Mouse (Mus musculus) neural tube, embryonic 15.5 days (tissue): ENCODE data around the gene Gm20388. TPM values are rescaled to one million over a fixed set of nuclear protein-coding genes. Genes with fewer than 3 reads are reported as not detected.
A peak's percentile ranks its signal among the peaks of the same experiment; 100 is the strongest.

Source experiments
- ATAC-seq: fragments of 200-750 bp; cut with Nextera tagmentation; 2 replicates; pipeline ENCODE4 v1.8.0; 2017; ENCODE audit warnings: mild to moderate bottlenecking, moderate TSS enrichment, moderate library complexity; ENCODE audit not compliant: low FRiP score
- H3K27ac ChIP-seq: fragments of 300-500 bp; sonication (generic); replicated peaks from 2 replicates; pipeline ENCODE4 v1.5.1; 2015; ENCODE audit warnings: mild to moderate bottlenecking, inconsistent platforms
- H3K27me3 ChIP-seq: fragments of 300-500 bp; sonication (generic); replicated peaks from 2 replicates; pipeline ENCODE4 v1.6.1; 2015; ENCODE audit warnings: inconsistent platforms
- H3K36me3 ChIP-seq: fragments of 300-500 bp; sonication (generic); 2 replicates; pipeline ENCODE4 v1.6.1; 2015; ENCODE audit warnings: inconsistent platforms
- H3K4me1 ChIP-seq: fragments of 300-500 bp; sonication (generic); 2 replicates; pipeline ENCODE4 v1.6.1; 2015; ENCODE audit warnings: inconsistent platforms
- H3K4me2 ChIP-seq: fragments of 300-500 bp; sonication (generic); 2 replicates; pipeline ENCODE4 v1.6.1; 2015; ENCODE audit warnings: inconsistent platforms, mild to moderate bottlenecking, moderate library complexity
- H3K4me3 ChIP-seq: fragments of 300-500 bp; sonication (generic); replicated peaks from 2 replicates; pipeline ENCODE4 v1.5.1; 2015; ENCODE audit warnings: mild to moderate bottlenecking, inconsistent platforms
- H3K9ac ChIP-seq: fragments of 300-500 bp; sonication (generic); replicated peaks from 2 replicates; pipeline ENCODE4 v1.6.1; 2015; ENCODE audit warnings: mild to moderate bottlenecking, inconsistent platforms
- H3K9me3 ChIP-seq: fragments of 300-500 bp; sonication (generic); replicated peaks from 2 replicates; pipeline ENCODE4 v1.6.1; 2016; ENCODE audit warnings: inconsistent platforms
- WGBS: fragments of 180-500 bp; shearing (Covaris S2); methylation state at CpG from one replicate; pipeline ENCODE4 v1.1.7; 2015; ENCODE audit warnings: mixed read lengths; 5-methylcytosine and 5-hydroxymethylcytosine counted together
- polyA plus RNA-seq: library from polyadenylated mRNA; unstranded; fragments of >200 nt; fragmentation: Nextera tagmentation; extraction: Ambion mirVana; gene quantifications from 2 replicates; pipeline ENCODE4 v1.2.1, GENCODE M21; 2015

Gene Gm20388
- polyA plus RNA-seq, 1 experiment from 2014 or later = not detected

GRCm38 (mm10) chr8:123036956-123037355 lies 3126.3 kb downstream of the Gm20388 start:
- Histone ChIP-seq H3K4me2 (no peak overlapping the region), H3K4me1 (peaks cover 56% of the 10 kb centered on the region), H3K4me3 (no peak overlapping the region), H3K27me3 (no peaks in the 10 kb centered on the region), H3K9me3 (no peaks in the 10 kb centered on the region), H3K9ac (no peak overlapping the region), H3K27ac (no peak overlapping the region), H3K36me3 (no peaks in the 10 kb centered on the region)
- no peak for ATAC-seq
- 64% methylated on average over 3 of the region's 3 CpGs for WGBS

GRCm38 (mm10) chr8:123037487-123037886 lies 3126.8 kb downstream of the Gm20388 start:
- WGBS = 85% methylated on average over 11 of the region's 11 CpGs
- H3K4me3 ChIP-seq = no peak overlapping the region

GRCm38 (mm10) chr8:123038351-123038750 lies 3127.7 kb downstream of the Gm20388 start:
- Histone ChIP-seq H3K4me3 (no peak overlapping the region), H3K9me3 (no peaks in the 10 kb centered on the region), H3K27me3 (no peaks in the 10 kb centered on the region), H3K4me1 (peaks cover 52% of the 10 kb centered on the region), H3K4me2 (no peak overlapping the region), H3K9ac (no peak overlapping the region), H3K27ac (no peak overlapping the region), H3K36me3 (no peaks in the 10 kb centered on the region)
- no peak for ATAC-seq
- WGBS = 63% methylated on average over 2 of the region's 2 CpGs

More at GRCm38 (mm10) chr8:123037487-123037886, 3126.8 kb downstream of the Gm20388 start:
- Histone ChIP-seq H3K4me1 (peaks cover 52% of the 10 kb centered on the region), H3K4me2 (no peak overlapping the region), H3K36me3 (no peaks in the 10 kb centered on the region), H3K9me3 (no peaks in the 10 kb centered on the region), H3K27me3 (no peaks in the 10 kb centered on the region), H3K27ac (no peak overlapping the region), H3K9ac (no peak overlapping the region)
- ATAC-seq = no peak

GRCm38 (mm10) chr8:123039376-123040109 lies 3128.9 kb downstream of the Gm20388 start:
- H3K9ac ChIP-seq = peak overlapping the region; percentile 33; the same call in 1 of the 2 replicates
- peak overlapping the region; percentile 51 for H3K27ac ChIP-seq
- no peaks in the 10 kb centered on the region for H3K9me3 ChIP-seq
- H3K4me3 ChIP-seq = peak overlapping the region; percentile 99; the same call in 1 of the 2 replicates
- no peaks in the 10 kb centered on the region for H3K27me3 ChIP-seq
- peaks cover 51% of the 10 kb centered on the region for H3K4me1 ChIP-seq
- no peak for ATAC-seq
- WGBS = 23% methylated on average over 11 of the region's 11 CpGs
- no peaks in the 10 kb centered on the region for H3K36me3 ChIP-seq
- peak overlapping the region; percentile 79 for H3K4me2 ChIP-seq

GRCm38 (mm10) chr8:123040110-123040650 lies 3129.5 kb downstream of the Gm20388 start:
- Histone ChIP-seq H3K27ac (peak overlapping the region; percentile 51; the same call in 1 of the 2 replicates), H3K36me3 (no peaks in the 10 kb centered on the region), H3K4me2 (peak overlapping the region; percentile 79), H3K4me1 (peaks cover 50% of the 10 kb centered on the region), H3K9ac (no peak overlapping the region), H3K9me3 (no peaks in the 10 kb centered on the region), H3K4me3 (peak overlapping the region; percentile 99), H3K27me3 (no peaks in the 10 kb centered on the region)
- WGBS = 3% methylated on average over 4 of the region's 4 CpGs
- ATAC-seq = no peak

GRCm38 (mm10) chr8:123041008-123041773 lies 3130.6 kb downstream of the Gm20388 start:
- Histone ChIP-seq H3K4me3 (peak overlapping the region; percentile 99), H3K4me2 (peak overlapping the region; percentile 79), H3K9ac (peak overlapping the region; percentile 99), H3K36me3 (no peaks in the 10 kb centered on the region), H3K27me3 (no peaks in the 10 kb centered on the region), H3K4me1 (peaks cover 47% of the 10 kb centered on the region), H3K9me3 (no peaks in the 10 kb centered on the region), H3K27ac (peak overlapping the region; percentile 93)
- WGBS = under 1% methylated on average over 61 of the region's 71 CpGs
- ATAC-seq = 0 out of 2 replicates have a peak, but pooled peaks have one; percentile 2

- WGBS = 0% methylated on average over 27 of the region's 60 CpGs
These were observed 3131.1 kb downstream of the Gm20388 start for GRCm38 (mm10) chr8:123041774-123042105.

GRCm38 (mm10) chr8:123042158-123042973 lies 3131.7 kb downstream of the Gm20388 start, which contains the start of gene Ankrd11:
Ankrd11 (minus strand) TSS chr8:123042277.
- H3K9ac ChIP-seq = peak within 1 kb of the TSS; percentile 99
- no peaks in the 10 kb centered on the region for H3K36me3 ChIP-seq
- under 1% methylated on average over 87 of the region's 91 CpGs for WGBS

More at GRCm38 (mm10) chr8:123041774-123042105, 3131.1 kb downstream of the Gm20388 start:
- no peaks in the 10 kb centered on the region for H3K27me3 ChIP-seq
- peak overlapping the region; percentile 79 for H3K4me2 ChIP-seq
- H3K4me3 ChIP-seq = peak overlapping the region; percentile 99
- peak overlapping the region; percentile 99 for H3K9ac ChIP-seq
- peak; percentile 15 for ATAC-seq
- H3K4me1 ChIP-seq = peaks cover 47% of the 10 kb centered on the region
- H3K27ac ChIP-seq = peak overlapping the region; percentile 93
- no peaks in the 10 kb centered on the region for H3K36me3 ChIP-seq
- no peaks in the 10 kb centered on the region for H3K9me3 ChIP-seq

GRCm38 (mm10) chr8:123042974-123043625 lies 3132.5 kb downstream of the Gm20388 start:
- Histone ChIP-seq H3K9me3 (no peaks in the 10 kb centered on the region), H3K27ac (peak overlapping the region; percentile 97), H3K36me3 (no peaks in the 10 kb centered on the region), H3K4me2 (peak overlapping the region; percentile 70), H3K9ac (peak overlapping the region; percentile 75), H3K4me1 (peaks cover 41% of the 10 kb centered on the region), H3K27me3 (no peaks in the 10 kb centered on the region), H3K4me3 (peak overlapping the region; percentile 99)
- no peak for ATAC-seq
- WGBS = 23% methylated on average over 22 of the region's 22 CpGs

More at GRCm38 (mm10) chr8:123042158-123042973, 3131.7 kb downstream of the Gm20388 start, which contains the start of gene Ankrd11:
- peak within 1 kb of the TSS; percentile 79 for H3K4me2 ChIP-seq
- ATAC-seq = peak; percentile 98
- H3K4me3 ChIP-seq = peak within 1 kb of the TSS; percentile 99
- H3K9me3 ChIP-seq = no peaks in the 10 kb centered on the region
- H3K27me3 ChIP-seq = no peaks in the 10 kb centered on the region
- H3K4me1 ChIP-seq = peaks cover 46% of the 10 kb centered on the region
- peak within 1 kb of the TSS; percentile 97 for H3K27ac ChIP-seq

GRCm38 (mm10) chr8:123043941-123044340 lies 3133.3 kb downstream of the Gm20388 start:
- H3K9me3 ChIP-seq = no peaks in the 10 kb centered on the region
- H3K27me3 ChIP-seq = no peaks in the 10 kb centered on the region
- no peak for ATAC-seq
- WGBS = 86% methylated on average over 3 of the region's 3 CpGs
- no peak overlapping the region for H3K4me3 ChIP-seq
- no peaks in the 10 kb centered on the region for H3K36me3 ChIP-seq
- H3K4me1 ChIP-seq = peaks cover 34% of the 10 kb centered on the region
- no peak overlapping the region for H3K9ac ChIP-seq
- H3K27ac ChIP-seq = no peak overlapping the region
- peak overlapping the region; percentile 5; the same call in 1 of the 2 replicates for H3K4me2 ChIP-seq
